Mouse (Mus musculus) limb, embryonic 11.5 days (tissue): ENCODE measurements around the gene Myo15b. TPM values are rescaled to one million over a fixed set of nuclear protein-coding genes. Genes with fewer than 3 reads are reported as not detected.

Source experiments
- ATAC-seq: fragments of 200-750 bp; cut with Nextera tagmentation; 2 replicates; pipeline ENCODE4 v1.8.0; 2017; ENCODE audit warnings: low read depth; ENCODE audit not compliant: insufficient number of reproducible peaks, low FRiP score, low TSS enrichment
- DNase-seq: peaks from one replicate; pipeline ENCODE4 v3.0.0-alpha.2; 2015; ENCODE audit warnings: low spot score
- H3K27ac ChIP-seq: fragments of 300-500 bp; sonication (generic); replicated peaks from 2 replicates; pipeline ENCODE4 v1.5.1; 2014; ENCODE audit warnings: low read depth, mild to moderate bottlenecking, low read length
- H3K27me3 ChIP-seq: fragments of 300-500 bp; sonication (generic); 2 replicates; pipeline ENCODE4 v1.6.1; 2014; ENCODE audit warnings: mild to moderate bottlenecking, low read length, mixed read lengths; ENCODE audit not compliant: control insufficient read depth, insufficient read depth
- H3K36me3 ChIP-seq: fragments of 300-500 bp; sonication (generic); 2 replicates; pipeline ENCODE4 v1.6.1; 2014; ENCODE audit warnings: mild to moderate bottlenecking, low read length, moderate library complexity, mixed read lengths; ENCODE audit not compliant: control insufficient read depth, insufficient read depth
- H3K4me1 ChIP-seq: fragments of 300-500 bp; sonication (generic); 2 replicates; pipeline ENCODE4 v1.6.1; 2014; ENCODE audit warnings: low read length, mixed read lengths; ENCODE audit not compliant: control insufficient read depth, insufficient read depth
- H3K4me2 ChIP-seq: fragments of 300-500 bp; sonication (generic); 2 replicates; pipeline ENCODE4 v1.6.1; 2014; ENCODE audit warnings: low read depth, mild to moderate bottlenecking, moderate library complexity; ENCODE audit not compliant: severe bottlenecking
- H3K4me3 ChIP-seq: fragments of 300-500 bp; sonication (generic); 2 replicates; pipeline ENCODE4 v1.5.1; 2014; ENCODE audit warnings: low read depth, low read length
- H3K9ac ChIP-seq: fragments of 300-500 bp; sonication (generic); 2 replicates; pipeline ENCODE4 v1.6.1; 2014; ENCODE audit warnings: mild to moderate bottlenecking, low read length
- H3K9me3 ChIP-seq: fragments of 300-500 bp; sonication (generic); 2 replicates; pipeline ENCODE4 v1.6.1; 2016; ENCODE audit warnings: low read length; ENCODE audit not compliant: control insufficient read depth
- WGBS: fragments of 180-500 bp; shearing (Covaris S2); extraction: QIAGEN DNeasy Blood & Tissue Kit; methylation state at CpG from one replicate; pipeline ENCODE4 v1.1.7; 2014; 5-methylcytosine and 5-hydroxymethylcytosine counted together
- polyA plus RNA-seq: library from polyadenylated mRNA; unstranded; fragments of >200 nt; fragmentation: Nextera tagmentation; extraction: Ambion mirVana; gene quantifications from 2 replicates; pipeline ENCODE4 v1.2.1, GENCODE M21; 2014

Myo15b gene
- polyA plus RNA-seq, 1 experiment from 2014 or later: 0.11 TPM

- H3K9ac ChIP-seq: no peak overlapping the region; the same call in 1 of the 2 replicates
- H3K4me2 ChIP-seq: no peak overlapping the region
- no peak overlapping the region; the same call in 1 of the 2 replicates for H3K27ac ChIP-seq
- ATAC-seq: no peak
- H3K4me1 ChIP-seq: peaks cover 9% of the 10 kb centered on the region
- no peaks in the 10 kb centered on the region for H3K9me3 ChIP-seq
- 79% methylated on average over 8 of the region's 8 CpGs for WGBS
- H3K27me3 ChIP-seq: no peaks in the 10 kb centered on the region
- DNase-seq: no peak
- no peak overlapping the region for H3K4me3 ChIP-seq
- peaks cover 2% of the 10 kb centered on the region; the same call in 1 of the 2 replicates for H3K36me3 ChIP-seq
Observed at GRCm38 (mm10) chr11:115904231-115904955, 46.2 kb downstream of the Myo15b start.

GRCm38 (mm10) chr11:115904956-115905790 is 47.0 kb downstream of the Myo15b start:
- Histone ChIP-seq H3K9me3 (no peaks in the 10 kb centered on the region), H3K9ac (no peak overlapping the region), H3K36me3 (peaks cover 2% of the 10 kb centered on the region; the same call in 1 of the 2 replicates), H3K27ac (no peak overlapping the region), H3K4me2 (no peak overlapping the region), H3K4me1 (peaks cover 1% of the 10 kb centered on the region), H3K27me3 (no peaks in the 10 kb centered on the region), H3K4me3 (no peak overlapping the region)
- DNase-seq: no peak
- no peak for ATAC-seq
- 62% methylated on average over 16 of the region's 16 CpGs for WGBS

- H3K4me3 ChIP-seq: no peak overlapping the region
- H3K9ac ChIP-seq: no peak overlapping the region
- H3K4me1 ChIP-seq: no peaks in the 10 kb centered on the region
- no peaks in the 10 kb centered on the region for H3K9me3 ChIP-seq
- peaks cover 2% of the 10 kb centered on the region; the same call in 1 of the 2 replicates for H3K36me3 ChIP-seq
- no peaks in the 10 kb centered on the region for H3K27me3 ChIP-seq
- no peak overlapping the region for H3K4me2 ChIP-seq
- DNase-seq (no peak), ATAC-seq (no peak)
- no peak overlapping the region for H3K27ac ChIP-seq
- 82% methylated on average over 3 of the region's 3 CpGs for WGBS
Observed at GRCm38 (mm10) chr11:115906116-115906515, 47.9 kb downstream of the Myo15b start.

GRCm38 (mm10) chr11:115906521-115906920 is 48.3 kb downstream of the Myo15b start:
- ATAC-seq: no peak
- no peaks in the 10 kb centered on the region for H3K4me1 ChIP-seq

GRCm38 (mm10) chr11:115911134-115911561 is 52.9 kb downstream of the Myo15b start:
- Histone ChIP-seq H3K4me1 (no peaks in the 10 kb centered on the region), H3K4me3 (no peak overlapping the region), H3K27me3 (no peaks in the 10 kb centered on the region), H3K36me3 (peaks cover 2% of the 10 kb centered on the region), H3K9me3 (no peaks in the 10 kb centered on the region), H3K9ac (no peak overlapping the region), H3K4me2 (no peak overlapping the region), H3K27ac (no peak overlapping the region)
- no peak for ATAC-seq
- 94% methylated on average over 5 of the region's 5 CpGs for whole genome bisulfite sequencing
- DNase-seq: no peak

More at GRCm38 (mm10) chr11:115906521-115906920, 48.3 kb downstream of the Myo15b start:
- no peak overlapping the region for H3K4me3 ChIP-seq
- no peaks in the 10 kb centered on the region for H3K9me3 ChIP-seq
- no peak overlapping the region for H3K4me2 ChIP-seq
- H3K36me3 ChIP-seq: peaks cover 2% of the 10 kb centered on the region; the same call in 1 of the 2 replicates
- no peak overlapping the region for H3K9ac ChIP-seq
- no peak for DNase-seq
- whole genome bisulfite sequencing: 88% methylated on average over 5 of the region's 5 CpGs
- H3K27me3 ChIP-seq: no peaks in the 10 kb centered on the region
- H3K27ac ChIP-seq: no peak overlapping the region

GRCm38 (mm10) chr11:115911632-115912376 is 53.6 kb downstream of the Myo15b start, which contains the start of gene Smim6:
TSS of gene Smim6 (plus strand) at chr11:115912017.
- 74% methylated on average over 11 of the region's 11 CpGs for WGBS
- Histone ChIP-seq H3K27me3 (no peaks in the 10 kb centered on the region), H3K4me1 (no peaks in the 10 kb centered on the region), H3K9me3 (no peaks in the 10 kb centered on the region), H3K4me3 (no peak within 1 kb of the TSS), H3K36me3 (no peaks in the 10 kb centered on the region; the same call in 1 of the 2 replicates), H3K4me2 (no peak within 1 kb of the TSS), H3K9ac (no peak within 1 kb of the TSS), H3K27ac (no peak within 1 kb of the TSS)
- DNase-seq: no peak
- no peak for ATAC-seq

- Histone ChIP-seq H3K4me3 (no peak overlapping the region), H3K4me2 (no peak overlapping the region), H3K9me3 (no peaks in the 10 kb centered on the region), H3K9ac (no peak overlapping the region), H3K36me3 (peaks cover 2% of the 10 kb centered on the region; the same call in 1 of the 2 replicates), H3K27ac (no peak overlapping the region), H3K27me3 (no peaks in the 10 kb centered on the region), H3K4me1 (no peaks in the 10 kb centered on the region)
- ATAC-seq: no peak
- WGBS: 92% methylated on average over 4 of the region's 4 CpGs
- no peak for DNase-seq
Observed at GRCm38 (mm10) chr11:115916579-115916978, 58.4 kb downstream of the Myo15b start.

GRCm38 (mm10) chr11:115918637-115919036 is 60.4 kb downstream of the Myo15b start:
- WGBS: 83% methylated on average over 5 of the region's 5 CpGs
- ATAC-seq (no peak), DNase-seq (no peak)
- Histone ChIP-seq H3K4me3 (no peak overlapping the region), H3K27me3 (no peaks in the 10 kb centered on the region), H3K4me2 (no peak overlapping the region), H3K9ac (no peak overlapping the region), H3K4me1 (no peaks in the 10 kb centered on the region), H3K36me3 (peaks cover 4% of the 10 kb centered on the region; the same call in 1 of the 2 replicates), H3K9me3 (no peaks in the 10 kb centered on the region), H3K27ac (no peak overlapping the region)
